Mouse (Mus musculus) gastrocnemius, adult 8-10 months (tissue): ENCODE data around the gene Hist1h3b. TPM values are rescaled to one million over a fixed set of nuclear protein-coding genes. Genes with fewer than 3 reads are reported as not detected.

Source experiments
- DNase-seq, 2 experiments: peaks; one replicate each; pipeline ENCODE4 v3.0.0; 2022; ENCODE audit warnings: low spot score in 2 of 2
- microRNA-seq: library from miRNA; unstranded; fragments of <30 nt; microRNA quantifications from one replicate; pipeline ENCODE4 v1.2.0, GENCODE M21; 2022
- total RNA-seq, 4 experiments: library from RNA; stranded (reverse); gene quantifications; 2 replicates each; pipeline ENCODE4 v1.2.4; 2022

The Hist1h3b gene
- total RNA-seq, 4 experiments from 2014 or later: 2.7 to 2.8 TPM; not detected in 2

GRCm38 (mm10) chr13:23772561-23773313, 20.7 kb downstream of the Hist1h3b start:
- no peak for DNase-seq

- DNase-seq: no peak
Observed at GRCm38 (mm10) chr13:23778339-23778738, 26.3 kb downstream of the Hist1h3b start.

- no peak for DNase-seq
Observed at GRCm38 (mm10) chr13:23779025-23779424, 27.0 kb downstream of the Hist1h3b start.

GRCm38 (mm10) chr13:23792520-23792919, 40.5 kb downstream of the Hist1h3b start:
- DNase-seq: no peak

- no peak for DNase-seq
Observed at GRCm38 (mm10) chr13:23799405-23799804, 47.3 kb downstream of the Hist1h3b start.

Small RNA genes within 50 kb of the gene (microRNA-seq; reads per million reads assigned to microRNA genes)
- gene Gm44314 (not detected), gene Gm44484 (not detected)

Other genes with a start within 250 kb of the Hist1h3b start
- 100 to 1,000 TPM; 131 to 174 (median 160) TPM for gene Hist1h4h, start 221.2 kb upstream of the Hist1h3b start, total RNA-seq
- gene Hist1h2af, start 218.4 kb upstream of the Hist1h3b start, total RNA-seq: 1 to 10 TPM in 1 of 4 experiments, not detected in 3; 1.5 TPM
- 1 to 10 TPM in 1 of 4 experiments, under 1 TPM in 1, not detected in 2; 0.75 to 2.2 TPM for gene Hist1h3g, start 216.8 kb upstream of the Hist1h3b start, total RNA-seq
- 1 to 10 TPM in 2 of 4 experiments, under 1 TPM in 2; 0.82 to 1.6 (median 1.2) TPM for gene Hist1h2bh, start 208.9 kb upstream of the Hist1h3b start, total RNA-seq
- gene Hist1h3f, start 208.2 kb upstream of the Hist1h3b start, total RNA-seq: 1 to 10 TPM; 3.1 to 5.0 (median 4.4) TPM
- 10 to 100 TPM; 14.0 to 20.7 (median 16.1) TPM for gene Hist1h4f, start 200.6 kb upstream of the Hist1h3b start, total RNA-seq
- gene Hist1h1d, start 199.0 kb upstream of the Hist1h3b start, total RNA-seq: 1 to 10 TPM in 3 of 4 experiments, under 1 TPM in 1; 0.87 to 1.3 (median 1.3) TPM
- 10 to 100 TPM; 14.8 to 21.5 (median 18.9) TPM for gene Hist1h3e, start 189.9 kb upstream of the Hist1h3b start, total RNA-seq
- gene Hist1h2ae, start 181.0 kb upstream of the Hist1h3b start, total RNA-seq: 1 to 10 TPM in 2 of 4 experiments, under 1 TPM in 2; 0.54 to 1.1 (median 0.88) TPM
- 1 to 10 TPM; 5.2 to 8.5 (median 7.2) TPM for gene Hist1h2bg, start 180.9 kb upstream of the Hist1h3b start, total RNA-seq
- 1 to 10 TPM; 2.0 to 6.7 (median 5.1) TPM for gene Hist1h2bf, start 178.1 kb upstream of the Hist1h3b start, total RNA-seq
- gene Hist1h2ad, start 177.9 kb upstream of the Hist1h3b start, total RNA-seq: 1 to 10 TPM in 1 of 4 experiments, not detected in 3; 2.2 TPM
- 1 to 10 TPM; 2.5 to 4.0 (median 3.2) TPM for gene Hist1h3d, start 176.5 kb upstream of the Hist1h3b start, total RNA-seq
- gene Hist1h4d, start 170.7 kb upstream of the Hist1h3b start, total RNA-seq: 10 to 100 TPM; 37.8 to 57.9 (median 48.1) TPM
- gene Hist1h2be, start 131.1 kb upstream of the Hist1h3b start, total RNA-seq: 10 to 100 TPM; 12.0 to 16.1 (median 12.9) TPM
- gene Hist1h1e, start 129.7 kb upstream of the Hist1h3b start, total RNA-seq: 10 to 100 TPM; 32.8 to 56.3 (median 49.3) TPM
- gene Hist1h2ac, start 68.3 kb upstream of the Hist1h3b start, total RNA-seq: 1 to 10 TPM in 1 of 4 experiments, under 1 TPM in 3; 0.65 to 1.1 (median 0.86) TPM
- gene Hist1h2bc, start 68.1 kb upstream of the Hist1h3b start, total RNA-seq: 10 to 100 TPM; 59.5 to 67.1 (median 62.0) TPM
- not detected for gene Hist1h1t, start 56.5 kb upstream of the Hist1h3b start, total RNA-seq
- gene Hist1h4c, start 53.8 kb upstream of the Hist1h3b start, total RNA-seq: 10 to 100 TPM; 66.4 to 87.5 (median 79.3) TPM
- 10 to 100 TPM; 23.6 to 29.2 (median 27.1) TPM for gene Hfe, start 41.4 kb upstream of the Hist1h3b start, total RNA-seq
- gene Hist1h1c, start 13.5 kb upstream of the Hist1h3b start, total RNA-seq: 100 to 1,000 TPM; 196 to 246 (median 227) TPM
- gene Hist1h3c, start 6.7 kb upstream of the Hist1h3b start, total RNA-seq: not detected
- 1 to 10 TPM; 1.1 to 1.6 (median 1.4) TPM for gene Hist1h2bb, start 5.5 kb upstream of the Hist1h3b start, total RNA-seq
- 1 to 10 TPM in 2 of 4 experiments, under 1 TPM in 1, not detected in 1; 0.97 to 4.9 (median 3.5) TPM for gene Hist1h2ab, start 1.1 kb upstream of the Hist1h3b start, total RNA-seq
- gene Hist1h4b, start 4.7 kb downstream of the Hist1h3b start, total RNA-seq: 1 to 10 TPM in 2 of 4 experiments, under 1 TPM in 1, not detected in 1; 0.82 to 2.9 (median 1.8) TPM
- gene Hist1h4a, start 9.0 kb downstream of the Hist1h3b start, total RNA-seq: 1 to 10 TPM in 3 of 4 experiments, under 1 TPM in 1; 0.82 to 3.3 (median 1.8) TPM
- gene Hist1h3a, start 10.1 kb downstream of the Hist1h3b start, total RNA-seq: 1 to 10 TPM; 3.7 to 6.9 (median 4.3) TPM
- 1 to 10 TPM in 1 of 4 experiments, under 1 TPM in 3; 0.46 to 1.1 (median 0.78) TPM for gene Hist1h1a, start 11.4 kb downstream of the Hist1h3b start, total RNA-seq
- gene Trim38, start 17.6 kb downstream of the Hist1h3b start, total RNA-seq: not detected
- gene Slc17a2, start 54.7 kb downstream of the Hist1h3b start, total RNA-seq: not detected
- gene Slc17a3, start 87.2 kb downstream of the Hist1h3b start, total RNA-seq: not detected
- not detected for gene Slc17a1, start 115.5 kb downstream of the Hist1h3b start, total RNA-seq
- not detected for gene Slc17a4, start 162.7 kb downstream of the Hist1h3b start, total RNA-seq
- not detected for gene Hist1h2ba, start 181.9 kb downstream of the Hist1h3b start, total RNA-seq
- gene Hist1h2aa, start 182.2 kb downstream of the Hist1h3b start, total RNA-seq: not detected
- not detected for gene Scgn, start 238.9 kb downstream of the Hist1h3b start, total RNA-seq